Comparison of ENCODE assay signal across 24 mouse cellular contexts in genomic region chr6:149179064-149179463, GRCm38 (mm10). TPM values are rescaled to one million over a fixed set of nuclear protein-coding genes. Genes with fewer than 3 reads are reported as not detected.
"Had no signal": no experiment of that assay in that cellular context is flagged by ENCODE, and none has a peak within 500 bp of the region (broad histone marks: within the 10 kb centered on the region; RNA-seq: fewer than 3 reads in every experiment).

No protein-coding gene starts in this region.

- H3K27ac ChIP-seq: intestine, embryonic 15.5 days; left cerebral cortex, adult 2 months; limb, embryonic 10.5 days; midbrain, embryonic 12.5 days; neural tube, embryonic 15.5 days had no signal

- H3K9me3 ChIP-seq: intestine, embryonic 15.5 days; limb, embryonic 10.5 days had no signal

- H3K4me1 ChIP-seq: limb, embryonic 10.5 days; midbrain, embryonic 12.5 days; neural tube, embryonic 15.5 days had no signal

- DNase-seq: kidney, adult 18-20 months; kidney, postnatal 10 days; kidney, postnatal 4 days; lung, embryonic 14.5 days; lung, postnatal 10 days; lung, postnatal 4 days; right cerebral cortex, postnatal 4 days; spleen, adult 18-20 months; thymus, adult 18-20 months; thymus, postnatal 14 days had no signal

- H3K4me3 ChIP-seq: intestine, embryonic 15.5 days; left cerebral cortex, adult 2 months; limb, embryonic 10.5 days; megakaryocyte, embryonic 14.5 days; midbrain, embryonic 12.5 days; neural tube, embryonic 15.5 days had no signal

- H3K9ac ChIP-seq: intestine, embryonic 15.5 days; lung, embryonic 14.5 days; midbrain, embryonic 12.5 days; neural tube, embryonic 15.5 days had no signal

- H3K4me2 ChIP-seq: intestine, embryonic 15.5 days; lung, embryonic 14.5 days; midbrain, embryonic 12.5 days; neural tube, embryonic 15.5 days had no signal

- H3K27me3 ChIP-seq: intestine, embryonic 15.5 days; megakaryocyte, embryonic 14.5 days; midbrain, embryonic 12.5 days; neural tube, embryonic 15.5 days had no signal

- ATAC-seq: intestine, embryonic 15.5 days; midbrain, embryonic 16.5 days had no signal

RNA-seq across cellular contexts. Expression of gene Gm10203, which starts 49.1 kb away (rescaled TPM):
- total RNA-seq: layer of hippocampus, adult 8-10 months; layer of hippocampus, postnatal 25 days; left cerebral cortex, adult 2 months; left cerebral cortex, postnatal 14 days had no signal
- polyA plus RNA-seq: intestine, embryonic 15.5 days; kidney, embryonic 14.5 days; limb, embryonic 10.5 days; limb, embryonic 14.5 days; lung, embryonic 14.5 days; midbrain, embryonic 12.5 days; midbrain, embryonic 16.5 days; neural tube, embryonic 11.5 days; neural tube, embryonic 15.5 days; stomach, embryonic 14.5 days had no signal
